Mouse (Mus musculus): ENCODE data around the gene Mettl7a2. TPM values are rescaled to one million over a fixed set of nuclear protein-coding genes. Genes with fewer than 3 reads are reported as not detected.

The Mettl7a2 gene
- total RNA-seq, 2 experiments from 2014 or later = 0.27 TPM; not detected in 1

- DNase-seq = no peak
These were observed 42.6 kb downstream of the Mettl7a2 start for GRCm38 (mm10) chr15:100395561-100395960.

GRCm38 (mm10) chr15:100400592-100401250 lies 47.7 kb downstream of the Mettl7a2 start:
- no peak for DNase-seq

- no peak for DNase-seq
These were observed 48.8 kb downstream of the Mettl7a2 start for GRCm38 (mm10) chr15:100401811-100402210.

GRCm38 (mm10) chr15:100402347-100402746 lies 49.3 kb downstream of the Mettl7a2 start:
- DNase-seq = no peak

GRCm38 (mm10) chr15:100402798-100403197 lies 49.8 kb downstream of the Mettl7a2 start:
- DNase-seq = no peak

GRCm38 (mm10) chr15:100403318-100404000 lies 50.5 kb downstream of the Mettl7a2 start:
- no peak for DNase-seq

GRCm38 (mm10) chr15:100406088-100406487 lies 53.1 kb downstream of the Mettl7a2 start:
- DNase-seq = no peak

- no peak for DNase-seq
These were observed 58.1 kb downstream of the Mettl7a2 start for GRCm38 (mm10) chr15:100410918-100411672.

Other genes with a start within 250 kb of the Mettl7a2 start
- 10 to 100 TPM; 54.8 to 57.7 TPM for gene Atf1, start 125.4 kb upstream of the Mettl7a2 start, total RNA-seq (2021)
- not detected for gene Tmprss12, start 72.4 kb upstream of the Mettl7a2 start, total RNA-seq (2021)
- 10 to 100 TPM in 1 of 2 experiments, 1 to 10 TPM in 1; 8.8 to 13.1 TPM for gene Mettl7a1, start 49.1 kb upstream of the Mettl7a2 start, total RNA-seq (2021)
- gene Mettl7a3, start 18.3 kb upstream of the Mettl7a2 start, total RNA-seq (2021) = not detected
- not detected for gene Methig1, start 51 bp upstream of the Mettl7a2 start, total RNA-seq (2021)
- gene Higd1c, start 11.3 kb downstream of the Mettl7a2 start, total RNA-seq (2021) = not detected
- not detected for gene Gm5475, start 68.9 kb downstream of the Mettl7a2 start, total RNA-seq (2021)
- gene Slc11a2, start 71.9 kb downstream of the Mettl7a2 start, total RNA-seq (2021) = 10 to 100 TPM; 40.4 to 43.9 TPM
- gene Letmd1, start 115.8 kb downstream of the Mettl7a2 start, total RNA-seq (2021) = 10 to 100 TPM; 15.3 to 15.8 TPM
- gene Csrnp2, start 142.3 kb downstream of the Mettl7a2 start, total RNA-seq (2021) = 1 to 10 TPM; 5.9 to 6.5 TPM
- gene Tfcp2, start 198.8 kb downstream of the Mettl7a2 start, total RNA-seq (2021) = 10 to 100 TPM; 14.4 to 14.6 TPM
- gene Pou6f1, start 246.8 kb downstream of the Mettl7a2 start, total RNA-seq (2021) = 10 to 100 TPM; 26.3 to 29.3 TPM